Mouse (Mus musculus) liver, embryonic 14.5 days (tissue): Measurements from ENCODE around the gene Larp1. TPM values are rescaled to one million over a fixed set of nuclear protein-coding genes. Genes with fewer than 3 reads are reported as not detected.

ENCODE experiments used
- ATAC-seq: fragments of 200-750 bp; cut with Nextera tagmentation; 2 replicates; pipeline ENCODE4 v1.8.0; 2017; ENCODE audit warnings: moderate number of reproducible peaks, mild to moderate bottlenecking, moderate library complexity; ENCODE audit not compliant: insufficient read depth
- DNase-seq, 3 experiments: peaks; one replicate each; pipeline ENCODE4 v3.0.0-alpha.2; 2012 to 2013; ENCODE audit warnings: low read depth in 3 of 3, low spot score in 3 of 3
- H3K27ac ChIP-seq: fragments of 300-500 bp; sonication (generic); 2 replicates; pipeline ENCODE4 v1.5.1; 2014; ENCODE audit warnings: moderate library complexity, mild to moderate bottlenecking, control low read depth, inconsistent platforms
- H3K27me3 ChIP-seq: fragments of 300-500 bp; sonication (generic); 2 replicates; pipeline ENCODE4 v1.6.1; 2014; ENCODE audit warnings: mild to moderate bottlenecking, low read length, moderate library complexity; ENCODE audit not compliant: control insufficient read depth, insufficient read depth
- H3K36me3 ChIP-seq: fragments of 300-500 bp; sonication (generic); replicated peaks from 2 replicates; pipeline ENCODE4 v1.6.1; 2014; ENCODE audit warnings: low read depth; ENCODE audit not compliant: control insufficient read depth, insufficient read depth
- H3K4me1 ChIP-seq, 2 experiments: fragments of 200-500 bp in 1 of 2; fragments of 300-500 bp in 1 of 2; sonication (generic) in 1 of 2; replicated peaks; 2 replicates each; pipeline ENCODE4 v1.6.1; 2012 to 2014; ENCODE audit warnings: antibody characterized with exemption in 1 of 2, inconsistent platforms in 1 of 2, low read length in 1 of 2; ENCODE audit not compliant: control insufficient read depth in 2 of 2, insufficient read depth in 2 of 2
- H3K4me2 ChIP-seq: fragments of 300-500 bp; sonication (generic); 2 replicates; pipeline ENCODE4 v1.6.1; 2014; ENCODE audit warnings: low read depth, mild to moderate bottlenecking, control low read depth, moderate library complexity
- H3K4me3 ChIP-seq, 2 experiments: fragments of 200-500 bp in 1 of 2; fragments of 300-500 bp in 1 of 2; sonication (generic) in 1 of 2; 2 replicates each; pipeline ENCODE4 v1.5.1; 2012 to 2014; ENCODE audit warnings: low read depth in 2 of 2, low read length in 2 of 2, mild to moderate bottlenecking in 2 of 2, control low read depth in 1 of 2, inconsistent platforms in 1 of 2, moderate library complexity in 1 of 2; ENCODE audit not compliant: insufficient read depth in 1 of 2
- H3K9ac ChIP-seq: fragments of 300-500 bp; sonication (generic); replicated peaks from 2 replicates; pipeline ENCODE4 v1.6.1; 2014; ENCODE audit warnings: mild to moderate bottlenecking, control low read depth, moderate library complexity
- H3K9me3 ChIP-seq: fragments of 300-500 bp; sonication (generic); 2 replicates; pipeline ENCODE4 v1.6.1; 2016; ENCODE audit warnings: low read length, mixed read lengths; ENCODE audit not compliant: control insufficient read depth
- CTCF ChIP-seq: IDR thresholded peaks from 2 replicates; pipeline ENCODE4 v1.5.1; 2016; ENCODE audit warnings: antibody characterized with exemption, low read depth, control low read depth
- EP300 ChIP-seq: IDR thresholded peaks from 2 replicates; pipeline ENCODE4 v1.6.1; 2016; ENCODE audit warnings: antibody characterized with exemption, low read depth
- WGBS: fragments of 180-500 bp; shearing (Covaris S2); extraction: QIAGEN DNeasy Blood & Tissue Kit; methylation state at CpG from one replicate; pipeline ENCODE4 v1.1.7; 2014; ENCODE audit not compliant: insufficient replicate concordance; 5-methylcytosine and 5-hydroxymethylcytosine counted together
- polyA plus RNA-seq, 2 experiments: library from polyadenylated mRNA; depleted of rRNA in 1 of 2; stranded (reverse) in 1 of 2; unstranded in 1 of 2; fragments of >200 nt; fragmentation: Nextera tagmentation in 1 of 2; extraction: Ambion mirVana in 1 of 2; gene quantifications; 2 replicates each; pipeline versions ENCODE4 v1.2.1 to v1.2.3; 2012 to 2014

Gene Larp1
- polyA plus RNA-seq, 2 experiments: 15.8 to 25.5 TPM

DNA sequence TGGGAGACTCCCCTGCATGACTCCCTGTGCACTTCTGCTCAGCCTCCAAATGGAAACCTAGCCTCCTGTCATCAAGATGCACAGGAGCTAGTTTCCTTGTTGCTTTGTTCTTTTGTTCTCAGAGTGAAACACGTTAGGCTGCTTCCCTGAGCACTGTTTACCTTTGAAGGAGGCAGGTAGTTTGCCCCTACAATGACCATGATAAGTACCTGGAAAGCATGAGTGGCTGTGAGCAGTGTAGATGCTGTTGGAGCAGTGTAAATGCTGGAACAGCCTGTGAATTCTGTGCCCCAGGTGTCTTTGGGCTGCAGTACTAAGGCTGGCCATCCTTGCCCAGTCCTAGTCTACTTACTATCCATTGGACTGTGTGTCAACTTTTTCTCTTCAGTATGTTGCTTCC, 18.0 kb downstream of the Larp1 start:
- no peak overlapping the region for H3K27ac ChIP-seq
- no peak for ATAC-seq

GRCm38 (mm10) chr11:58028981-58029380, 20.1 kb downstream of the Larp1 start:
- Histone ChIP-seq H3K36me3 (no peaks in the 10 kb centered on the region), H3K9me3 (no peaks in the 10 kb centered on the region), H3K4me1 (peaks cover 10 to 49% of the 10 kb centered on the region in 2 experiments), H3K4me2 (no peak overlapping the region), H3K4me3 (no peak overlapping the region), H3K27ac (no peak overlapping the region), H3K9ac (no peak overlapping the region), H3K27me3 (no peaks in the 10 kb centered on the region)
- DNase-seq (no peak), ATAC-seq (no peak)
- WGBS: 81% methylated on average over 1 of the region's 1 CpGs
- TF ChIP-seq CTCF: no peak
- TF ChIP-seq EP300: no peak

More for the DNA sequence above, 18.0 kb downstream of the Larp1 start:
- H3K9me3 ChIP-seq: no peaks in the 10 kb centered on the region
- 72% methylated on average over 1 of the region's 1 CpGs for WGBS
- no peaks in the 10 kb centered on the region for H3K36me3 ChIP-seq
- H3K4me2 ChIP-seq: no peak overlapping the region
- TF ChIP-seq EP300: no peak
- no peak for TF ChIP-seq CTCF
- H3K27me3 ChIP-seq: no peaks in the 10 kb centered on the region
- H3K4me1 ChIP-seq: peaks cover 13 to 42% of the 10 kb centered on the region in 2 experiments
- no peak overlapping the region for H3K9ac ChIP-seq
- DNase-seq: no peak
- H3K4me3 ChIP-seq: no peak overlapping the region

GRCm38 (mm10) chr11:58029869-58030268, 21.0 kb downstream of the Larp1 start:
- H3K9ac ChIP-seq: no peak overlapping the region
- 22% methylated on average over 2 of the region's 2 CpGs for WGBS
- no peaks in the 10 kb centered on the region for H3K36me3 ChIP-seq
- DNase-seq (no peak), ATAC-seq (no peak)
- no peak overlapping the region for H3K4me3 ChIP-seq
- no peak overlapping the region for H3K4me2 ChIP-seq
- peaks cover 12 to 50% of the 10 kb centered on the region in 2 experiments for H3K4me1 ChIP-seq
- TF ChIP-seq CTCF: no peak
- no peak for TF ChIP-seq EP300
- H3K27ac ChIP-seq: no peak overlapping the region
- no peaks in the 10 kb centered on the region for H3K9me3 ChIP-seq
- no peaks in the 10 kb centered on the region for H3K27me3 ChIP-seq

DNA sequence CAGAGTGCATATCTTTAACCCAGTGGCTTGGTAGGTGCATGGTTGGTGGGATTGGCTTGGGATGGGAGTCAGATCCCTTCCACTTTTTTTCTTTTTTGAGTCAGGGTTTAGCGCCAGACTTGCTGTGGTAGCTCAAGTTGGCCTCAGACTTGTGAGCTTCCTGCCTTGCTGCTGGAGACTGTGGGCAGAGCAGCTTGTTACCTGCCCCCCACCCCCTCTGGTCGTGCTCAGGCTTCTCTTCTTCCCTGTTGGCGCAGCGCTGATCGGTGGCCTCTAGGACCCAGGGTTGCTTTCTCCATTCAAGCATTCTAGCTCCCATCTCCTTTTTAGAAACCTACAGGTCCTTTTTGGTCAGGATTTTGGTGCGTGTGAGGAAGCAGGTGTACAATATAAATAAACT, 22.3 kb downstream of the Larp1 start:
- Histone ChIP-seq H3K4me2 (no peak overlapping the region), H3K36me3 (no peaks in the 10 kb centered on the region), H3K9ac (no peak overlapping the region), H3K4me1 (peaks cover 12 to 43% of the 10 kb centered on the region in 2 experiments), H3K4me3 (no peak overlapping the region), H3K27ac (no peak overlapping the region), H3K9me3 (no peaks in the 10 kb centered on the region), H3K27me3 (no peaks in the 10 kb centered on the region)
- DNase-seq (no peak), ATAC-seq (no peak)
- WGBS: 57% methylated on average over 6 of the region's 6 CpGs
- TF ChIP-seq CTCF: no peak
- TF ChIP-seq EP300: no peak

DNA sequence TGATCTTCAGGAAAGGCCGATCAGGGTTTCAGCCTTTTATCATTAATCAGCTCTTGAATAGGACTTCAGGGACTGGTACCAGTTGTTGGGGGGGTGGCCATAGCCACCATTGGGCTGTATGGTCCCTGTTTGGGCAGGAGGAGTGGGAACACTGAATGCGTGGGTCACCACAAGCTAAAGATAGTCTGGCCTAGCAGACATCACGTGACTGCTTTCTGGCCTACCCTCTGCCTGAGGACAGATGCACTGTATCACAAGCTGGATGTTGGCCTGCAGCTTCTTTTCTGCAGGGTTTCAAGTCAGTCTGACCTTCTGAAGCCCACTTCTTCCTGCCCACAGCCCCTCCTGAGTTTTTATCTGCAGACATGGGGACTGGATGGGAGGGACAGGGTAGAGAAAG, 24.8 kb downstream of the Larp1 start:
- Histone ChIP-seq H3K27me3 (no peaks in the 10 kb centered on the region), H3K4me1 (peaks cover 15 to 42% of the 10 kb centered on the region in 2 experiments), H3K27ac (no peak overlapping the region), H3K4me3 (no peak overlapping the region), H3K9me3 (no peaks in the 10 kb centered on the region), H3K4me2 (no peak overlapping the region), H3K36me3 (no peaks in the 10 kb centered on the region), H3K9ac (no peak overlapping the region)
- DNase-seq: no peak
- ATAC-seq: no peak
- no peak for TF ChIP-seq EP300
- no peak for TF ChIP-seq CTCF
- WGBS: 39% methylated on average over 3 of the region's 3 CpGs
